Mouse (Mus musculus): ENCODE results near the gene Ppfia2.

GRCm38 (mm10) chr10:106910108-106910507, 440.0 kb downstream of the Ppfia2 start:
- TF ChIP-seq CTCF (IDR thresholded peaks at IDR 0.05; ENCODE audit: low read depth, low read length) = no peak
- no peak for TF ChIP-seq GATA2 (IDR thresholded peaks at IDR 0.05; ENCODE audit: borderline replicate concordance, low read depth, low read length)
- no peak for TF ChIP-seq TAL1 (conservative IDR thresholded peaks at IDR 0.05; ENCODE audit: low read depth, low read length)
